Mouse (Mus musculus) lung, embryonic 15.5 days (tissue): ENCODE results near the gene Lix1l. TPM values are rescaled to one million over a fixed set of nuclear protein-coding genes. Genes with fewer than 3 reads are reported as not detected.

ENCODE experiments used
- ATAC-seq: fragments of 200-750 bp; cut with Nextera tagmentation; 2 replicates; pipeline ENCODE4 v1.8.0; 2017; ENCODE audit warnings: moderate number of reproducible peaks, borderline replicate concordance; ENCODE audit not compliant: low FRiP score, low TSS enrichment; ENCODE audit errors: extremely low read depth
- H3K27ac ChIP-seq: fragments of 300-500 bp; sonication (generic); 2 replicates; pipeline ENCODE4 v1.5.1; 2015; ENCODE audit warnings: moderate library complexity, mild to moderate bottlenecking, inconsistent platforms
- H3K27me3 ChIP-seq: fragments of 300-500 bp; sonication (generic); 2 replicates; pipeline ENCODE4 v1.6.1; 2015; ENCODE audit warnings: inconsistent platforms
- H3K36me3 ChIP-seq: fragments of 300-500 bp; sonication (generic); 2 replicates; pipeline ENCODE4 v1.6.1; 2015; ENCODE audit warnings: inconsistent platforms
- H3K4me1 ChIP-seq: fragments of 300-500 bp; sonication (generic); 2 replicates; pipeline ENCODE4 v1.6.1; 2015; ENCODE audit warnings: inconsistent platforms
- H3K4me2 ChIP-seq: fragments of 300-500 bp; sonication (generic); 2 replicates; pipeline ENCODE4 v1.6.1; 2015; ENCODE audit warnings: inconsistent platforms, mild to moderate bottlenecking, moderate library complexity
- H3K4me3 ChIP-seq: fragments of 300-500 bp; sonication (generic); 2 replicates; pipeline ENCODE4 v1.5.1; 2015; ENCODE audit warnings: mild to moderate bottlenecking, inconsistent platforms
- H3K9ac ChIP-seq: fragments of 300-500 bp; sonication (generic); 2 replicates; pipeline ENCODE4 v1.6.1; 2015; ENCODE audit warnings: inconsistent platforms
- H3K9me3 ChIP-seq: fragments of 300-500 bp; sonication (generic); 2 replicates; pipeline ENCODE4 v1.6.1; 2016; ENCODE audit warnings: inconsistent platforms
- WGBS: fragments of 180-500 bp; shearing (Covaris S2); methylation state at CpG from one replicate; pipeline ENCODE4 v1.1.7; 2015; 5-methylcytosine and 5-hydroxymethylcytosine counted together
- polyA plus RNA-seq: library from polyadenylated mRNA; unstranded; fragments of >200 nt; fragmentation: Nextera tagmentation; extraction: Ambion mirVana; gene quantifications from 2 replicates; pipeline ENCODE4 v1.2.1, GENCODE M21; 2015

Lix1l gene
- polyA plus RNA-seq, 1 experiment from 2014 or later, result 7.9 TPM

- Histone ChIP-seq H3K27me3 (no peaks in the 10 kb centered on the region), H3K4me3 (no peak overlapping the region), H3K36me3 (no peaks in the 10 kb centered on the region), H3K4me1 (peaks cover 12% of the 10 kb centered on the region), H3K27ac (no peak overlapping the region), H3K9me3 (no peaks in the 10 kb centered on the region), H3K9ac (no peak overlapping the region), H3K4me2 (no peak overlapping the region)
- no peak for ATAC-seq
- 80% methylated on average over 4 of the region's 4 CpGs for WGBS
Observed at GRCm38 (mm10) chr3:96606618-96607017, 5.7 kb downstream of the Lix1l start.

DNA sequence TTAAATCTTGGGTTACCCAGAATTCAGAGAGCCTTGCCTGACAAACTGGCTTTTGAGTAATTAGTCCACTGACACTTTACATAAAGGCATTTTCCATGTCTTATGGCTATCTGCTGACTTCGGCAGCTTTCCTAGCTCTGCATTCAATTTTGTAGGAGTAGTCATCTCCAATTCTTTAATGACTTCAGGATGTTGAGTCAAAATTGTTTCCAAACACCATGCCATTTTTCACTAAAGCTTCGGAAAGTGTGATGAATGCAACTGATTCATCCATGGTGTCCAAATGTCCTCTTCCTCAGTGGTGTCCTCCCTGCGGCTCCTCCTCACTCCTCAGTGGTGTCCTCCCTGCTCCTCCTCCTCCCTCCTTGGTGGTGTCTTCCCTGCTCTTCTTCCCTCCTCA lies 17.0 kb downstream of the Lix1l start:
- H3K4me2 ChIP-seq, result no peak overlapping the region
- no peaks in the 10 kb centered on the region for H3K9me3 ChIP-seq
- ATAC-seq, result no peak
- no peak overlapping the region for H3K27ac ChIP-seq
- peaks cover 51% of the 10 kb centered on the region for H3K36me3 ChIP-seq
- 94% methylated on average over 3 of the region's 3 CpGs for WGBS
- no peak overlapping the region for H3K9ac ChIP-seq
- no peaks in the 10 kb centered on the region for H3K27me3 ChIP-seq
- H3K4me3 ChIP-seq, result no peak overlapping the region
- no peaks in the 10 kb centered on the region for H3K4me1 ChIP-seq

DNA sequence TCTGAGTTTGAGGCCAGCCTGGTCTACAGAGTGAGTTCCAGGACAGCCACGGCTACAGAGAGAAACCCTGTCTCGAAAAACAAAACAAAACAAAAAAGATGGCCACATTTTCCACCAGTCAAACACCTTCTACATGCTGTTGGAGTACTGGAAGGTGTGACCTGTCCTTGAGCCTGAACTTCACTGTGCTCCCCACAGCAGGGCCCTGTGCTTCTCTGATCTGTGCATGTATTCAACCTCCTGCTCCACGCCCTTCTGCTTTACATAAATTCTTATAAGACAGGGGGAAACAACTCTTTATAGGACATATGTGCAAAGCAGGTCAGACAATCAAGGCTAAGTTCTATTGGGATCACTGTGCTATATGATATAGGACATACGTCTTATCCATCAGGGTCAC lies 22.3 kb downstream of the Lix1l start:
- peaks cover 53% of the 10 kb centered on the region for H3K36me3 ChIP-seq
- no peaks in the 10 kb centered on the region for H3K27me3 ChIP-seq
- no peak overlapping the region for H3K27ac ChIP-seq
- H3K9me3 ChIP-seq, result no peaks in the 10 kb centered on the region
- H3K4me3 ChIP-seq, result no peak overlapping the region
- H3K9ac ChIP-seq, result no peak overlapping the region
- ATAC-seq, result no peak
- no peaks in the 10 kb centered on the region for H3K4me1 ChIP-seq
- 89% methylated on average over 4 of the region's 4 CpGs for WGBS
- H3K4me2 ChIP-seq, result no peak overlapping the region

DNA sequence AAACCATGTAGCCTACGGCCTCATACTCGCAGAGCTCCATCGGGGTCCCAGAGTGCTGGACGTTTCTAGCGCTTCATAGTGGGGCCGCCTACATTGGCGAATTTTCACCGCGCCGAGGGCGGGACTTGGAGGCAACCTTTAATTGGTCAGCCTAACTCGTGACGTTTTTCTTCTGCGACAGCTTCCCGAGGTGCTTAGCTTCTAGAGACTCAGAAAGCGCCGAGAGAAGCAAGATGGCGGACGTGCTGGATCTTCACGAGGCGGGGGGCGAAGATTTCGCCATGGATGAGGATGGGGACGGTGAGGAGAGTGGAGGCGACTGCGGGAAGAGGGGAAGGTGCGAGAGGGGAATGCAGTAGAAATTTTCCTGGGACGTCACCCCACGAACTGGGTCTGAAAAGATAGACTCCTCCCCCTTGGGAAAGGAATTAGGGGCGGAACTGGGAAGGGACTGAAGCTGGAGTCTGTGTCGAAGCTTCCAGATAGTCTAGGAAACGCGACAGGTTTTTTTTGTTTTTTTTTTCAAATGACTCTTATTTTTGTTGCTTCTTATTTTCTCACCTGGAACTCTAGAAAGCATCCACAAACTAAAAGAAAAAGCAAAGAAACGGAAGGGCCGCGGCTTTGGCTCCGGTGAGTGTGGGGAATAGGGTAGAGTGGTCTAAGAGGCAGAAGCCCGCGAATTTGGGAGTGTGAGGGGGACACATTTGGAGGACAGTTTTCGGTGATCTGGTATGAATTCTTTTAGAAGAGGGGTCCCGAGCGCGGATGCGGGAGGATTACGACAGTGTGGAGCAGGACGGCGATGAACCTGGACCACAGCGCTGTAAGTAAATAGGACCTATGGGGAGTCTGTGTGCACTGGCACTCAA lies 29.0 kb downstream of the Lix1l start, which contains the start of gene Rbm8a:
Gene Rbm8a, plus strand, starts transcription at position 205 of the 872 bp plus-strand sequence.
- Histone ChIP-seq H3K4me3 (peak within 1 kb of the TSS; percentile 80), H3K4me2 (peak within 1 kb of the TSS; percentile 76), H3K36me3 (peaks cover 30% of the 10 kb centered on the region), H3K9ac (peak within 1 kb of the TSS; percentile 79), H3K27ac (peak within 1 kb of the TSS; percentile 81), H3K9me3 (no peaks in the 10 kb centered on the region), H3K4me1 (peaks cover 25% of the 10 kb centered on the region), H3K27me3 (no peaks in the 10 kb centered on the region)
- ATAC-seq, result peak; percentile 95
- WGBS, result under 1% methylated on average over 48 of the region's 48 CpGs

DNA sequence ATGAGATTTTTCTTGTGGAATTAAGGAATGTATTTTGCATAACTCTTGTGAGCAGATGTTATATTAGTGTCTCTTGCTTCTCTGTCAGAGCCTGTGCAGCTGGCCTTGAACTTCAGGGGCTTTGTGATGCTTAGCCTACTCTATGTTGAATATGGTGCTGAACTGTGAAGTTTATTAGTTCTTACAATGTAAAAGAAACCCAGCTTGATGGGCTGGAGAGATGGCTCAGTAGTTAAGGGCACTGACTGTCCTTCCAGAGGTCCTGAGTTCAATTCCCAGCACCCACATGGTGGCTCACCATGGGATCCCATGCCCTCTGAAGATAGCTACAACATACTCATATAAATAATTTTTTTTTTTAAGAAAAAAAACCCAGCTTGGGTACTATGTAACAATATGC lies 31.1 kb downstream of the Lix1l start:
- Histone ChIP-seq H3K9ac (no peak overlapping the region), H3K27me3 (no peaks in the 10 kb centered on the region), H3K9me3 (no peaks in the 10 kb centered on the region), H3K4me3 (no peak overlapping the region), H3K4me1 (peaks cover 34% of the 10 kb centered on the region), H3K4me2 (no peak overlapping the region), H3K27ac (no peak overlapping the region), H3K36me3 (peaks cover 24% of the 10 kb centered on the region)
- no peak for ATAC-seq

- peaks cover 28% of the 10 kb centered on the region for H3K4me1 ChIP-seq
- no peak overlapping the region for H3K9ac ChIP-seq
- H3K9me3 ChIP-seq, result no peaks in the 10 kb centered on the region
- no peak for ATAC-seq
- WGBS, result 55% methylated on average over 1 of the region's 1 CpGs
- no peaks in the 10 kb centered on the region for H3K27me3 ChIP-seq
- peaks cover 36% of the 10 kb centered on the region for H3K36me3 ChIP-seq
- no peak overlapping the region for H3K4me3 ChIP-seq
- no peak overlapping the region for H3K4me2 ChIP-seq
- H3K27ac ChIP-seq, result no peak overlapping the region
Observed at GRCm38 (mm10) chr3:96634015-96634414, 33.1 kb downstream of the Lix1l start.

GRCm38 (mm10) chr3:96634928-96635879 lies 34.3 kb downstream of the Lix1l start, which contains the start of the genes Pex11b and Gm42957:
Gene Pex11b (plus strand): TSS chr3:96635376.
Gene Gm42957 (plus strand): TSS chr3:96635474.
- H3K9ac ChIP-seq, result peak within 1 kb of the TSS; percentile 97
- H3K4me3 ChIP-seq, result peak within 1 kb of the TSS; percentile 93
- 2% methylated on average over 60 of the region's 60 CpGs for WGBS
- no peaks in the 10 kb centered on the region for H3K27me3 ChIP-seq
- peak within 1 kb of the TSS; percentile 77 for H3K4me2 ChIP-seq
- peaks cover 25% of the 10 kb centered on the region for H3K4me1 ChIP-seq
- ATAC-seq, result peak; percentile 95
- peaks cover 45% of the 10 kb centered on the region for H3K36me3 ChIP-seq
- peak within 1 kb of the TSS; percentile 87 for H3K27ac ChIP-seq
- no peaks in the 10 kb centered on the region for H3K9me3 ChIP-seq

GRCm38 (mm10) chr3:96635906-96636305 lies 35.0 kb downstream of the Lix1l start:
- Histone ChIP-seq H3K9ac (peak overlapping the region; percentile 97), H3K27ac (peak overlapping the region; percentile 87), H3K4me3 (peak overlapping the region; percentile 93), H3K36me3 (peaks cover 49% of the 10 kb centered on the region), H3K9me3 (no peaks in the 10 kb centered on the region), H3K4me2 (peak overlapping the region; percentile 77), H3K27me3 (no peaks in the 10 kb centered on the region), H3K4me1 (peaks cover 20% of the 10 kb centered on the region)
- no peak for ATAC-seq
- WGBS, result 9% methylated on average over 15 of the region's 15 CpGs

GRCm38 (mm10) chr3:96636448-96636847 lies 35.5 kb downstream of the Lix1l start:
- Histone ChIP-seq H3K9me3 (no peaks in the 10 kb centered on the region), H3K27ac (no peak overlapping the region), H3K4me3 (peak overlapping the region; percentile 93), H3K27me3 (no peaks in the 10 kb centered on the region), H3K9ac (peak overlapping the region; percentile 97), H3K4me2 (peak overlapping the region; percentile 77), H3K36me3 (peaks cover 49% of the 10 kb centered on the region), H3K4me1 (peaks cover 16% of the 10 kb centered on the region)
- 61% methylated on average over 11 of the region's 11 CpGs for WGBS
- no peak for ATAC-seq

DNA sequence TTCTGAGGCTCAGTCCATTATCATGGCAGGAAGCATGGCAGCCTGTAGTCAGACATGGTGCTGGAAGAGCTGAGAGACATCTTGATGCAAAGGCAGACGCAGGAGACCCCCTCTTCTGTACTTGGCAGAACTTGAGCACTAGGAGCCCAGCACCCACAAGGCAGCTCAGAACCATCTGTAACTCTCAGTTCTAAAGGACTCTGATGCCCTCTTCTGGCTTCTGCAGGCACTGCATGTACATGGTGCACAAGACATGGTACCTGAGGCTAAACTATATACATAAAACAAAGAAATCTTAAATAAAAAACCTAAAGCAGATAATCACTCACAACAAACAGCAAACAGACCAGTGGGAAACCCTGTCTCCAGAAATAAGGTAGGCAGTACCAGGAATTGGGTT lies 38.3 kb downstream of the Lix1l start:
- peaks cover 44% of the 10 kb centered on the region for H3K36me3 ChIP-seq
- no peak overlapping the region for H3K9ac ChIP-seq
- peaks cover 16% of the 10 kb centered on the region for H3K4me1 ChIP-seq
- H3K4me2 ChIP-seq, result no peak overlapping the region
- no peak for ATAC-seq
- no peaks in the 10 kb centered on the region for H3K9me3 ChIP-seq
- H3K27me3 ChIP-seq, result no peaks in the 10 kb centered on the region
- WGBS, result 80% methylated on average over 1 of the region's 1 CpGs
- no peak overlapping the region for H3K27ac ChIP-seq
- H3K4me3 ChIP-seq, result no peak overlapping the region

GRCm38 (mm10) chr3:96645018-96645649 lies 44.2 kb downstream of the Lix1l start, which contains the start of gene Itga10:
Gene Itga10 (plus strand): TSS chr3:96645584.
- H3K4me3 ChIP-seq, result no peak within 1 kb of the TSS
- ATAC-seq, result peak; percentile 49; the same call in 1 of the 2 replicates
- no peak within 1 kb of the TSS for H3K4me2 ChIP-seq

More at GRCm38 (mm10) chr3:96645018-96645649, 44.2 kb downstream of the Lix1l start, which contains the start of gene Itga10:
- Histone ChIP-seq H3K27me3 (no peaks in the 10 kb centered on the region), H3K9ac (no peak within 1 kb of the TSS), H3K36me3 (peaks cover 29% of the 10 kb centered on the region), H3K27ac (no peak within 1 kb of the TSS), H3K9me3 (no peaks in the 10 kb centered on the region), H3K4me1 (no peaks in the 10 kb centered on the region)
- WGBS, result 49% methylated on average over 7 of the region's 7 CpGs
